Mouse (Mus musculus) MEL (cell line): ENCODE measurements around the gene Milr1. TPM values are rescaled to one million over a fixed set of nuclear protein-coding genes. Genes with fewer than 3 reads are reported as not detected.

Experiments used
- DNase-seq: peaks from one replicate; pipeline ENCODE4 v3.0.0; 2011; ENCODE audit warnings: low read depth, low spot score
- H3K27ac ChIP-seq: 2 replicates; pipeline ENCODE4 v1.5.1; 2012; ENCODE audit warnings: low read depth, mild to moderate bottlenecking, control low read depth, low read length, moderate library complexity; ENCODE audit not compliant: control insufficient read depth
- H3K27me3 ChIP-seq, 2 experiments: fragments of 150-350 bp in 1 of 2; sonication (generic) in 1 of 2; 2 replicates each; pipeline ENCODE4 v1.6.1; 2012; ENCODE audit warnings: low read length in 2 of 2, mild to moderate bottlenecking in 2 of 2, improper control_type of control experiment in 1 of 2, moderate library complexity in 1 of 2; ENCODE audit not compliant: insufficient read depth in 2 of 2, control insufficient read depth in 1 of 2
- H3K36me3 ChIP-seq, 2 experiments: 2 replicates each; pipeline ENCODE4 v1.6.1; 2012 to 2014; ENCODE audit warnings: low read length in 2 of 2, improper control_type of control experiment in 1 of 2, inconsistent platforms in 1 of 2, mild to moderate bottlenecking in 1 of 2; ENCODE audit not compliant: insufficient read depth in 2 of 2, control insufficient read depth in 1 of 2
- H3K4me1 ChIP-seq, 2 experiments: fragments of 150-350 bp in 1 of 2; sonication (generic) in 1 of 2; 2 replicates each; pipeline ENCODE4 v1.6.1; 2012; ENCODE audit warnings: low read length in 2 of 2, improper control_type of control experiment in 1 of 2, mild to moderate bottlenecking in 1 of 2; ENCODE audit not compliant: insufficient read depth in 2 of 2, control insufficient read depth in 1 of 2
- H3K4me3 ChIP-seq, 2 experiments: fragments of 150-350 bp in 1 of 2; sonication (generic) in 1 of 2; 2 replicates each; pipeline ENCODE4 v1.5.1; 2012; ENCODE audit warnings: low read depth in 2 of 2, low read length in 2 of 2, mild to moderate bottlenecking in 2 of 2, moderate library complexity in 2 of 2, control low read depth in 1 of 2, improper control_type of control experiment in 1 of 2; ENCODE audit not compliant: control insufficient read depth in 1 of 2, insufficient read depth in 1 of 2
- H3K79me2 ChIP-seq: 2 replicates; pipeline ENCODE4 v1.6.1; 2012; ENCODE audit warnings: mild to moderate bottlenecking, low read length, moderate library complexity; ENCODE audit not compliant: control insufficient read depth, poor library complexity, insufficient read depth
- H3K9ac ChIP-seq: 2 replicates; pipeline ENCODE4 v1.6.1; 2012; ENCODE audit warnings: low read depth, mild to moderate bottlenecking, control low read depth, low read length, moderate library complexity; ENCODE audit not compliant: control insufficient read depth, poor library complexity, severe bottlenecking
- H3K9me3 ChIP-seq: fragments of 150-350 bp; sonication (generic); replicated peaks from 2 replicates; pipeline ENCODE4 v1.6.1; 2012; ENCODE audit warnings: mild to moderate bottlenecking, low read length, improper control_type of control experiment, moderate library complexity; ENCODE audit not compliant: insufficient read depth
- BHLHE40 ChIP-seq: IDR thresholded peaks from 2 replicates; pipeline ENCODE4 v1.6.1; 2012; ENCODE audit warnings: low read depth, mild to moderate bottlenecking, inconsistent platforms, low read length, improper control_type of control experiment, borderline replicate concordance
- CHD2 ChIP-seq: IDR thresholded peaks from 2 replicates; pipeline ENCODE4 v1.6.1; 2011; ENCODE audit warnings: low read length, improper control_type of control experiment
- CTCF ChIP-seq, 3 experiments: IDR thresholded peaks in 2 of 3; conservative IDR thresholded peaks in 1 of 3; 2 replicates each; pipeline ENCODE4 v1.5.1; 2011 to 2012; ENCODE audit warnings: low read length in 3 of 3, low read depth in 2 of 3, mild to moderate bottlenecking in 2 of 3, improper control_type of control experiment in 1 of 3, inconsistent platforms in 1 of 3, mixed read lengths in 1 of 3, moderate library complexity in 1 of 3; ENCODE audit not compliant: control insufficient read depth in 1 of 3, insufficient read depth in 1 of 3, poor library complexity in 1 of 3, severe bottlenecking in 1 of 3
- E2F4 ChIP-seq: IDR thresholded peaks from 2 replicates; pipeline ENCODE4 v1.6.1; 2011; ENCODE audit warnings: low read depth, low read length, improper control_type of control experiment, borderline replicate concordance
- EP300 ChIP-seq, 2 experiments: IDR thresholded peaks; 2 replicates each; pipeline ENCODE4 v1.6.1; 2011; ENCODE audit warnings: improper control_type of control experiment in 2 of 2, low read length in 2 of 2, low read depth in 1 of 2, mild to moderate bottlenecking in 1 of 2
- ETS1 ChIP-seq: IDR thresholded peaks from 2 replicates; pipeline ENCODE4 v1.6.1; 2012; ENCODE audit warnings: low read depth, mild to moderate bottlenecking, inconsistent platforms, low read length, improper control_type of control experiment, moderate library complexity
- GATA1 ChIP-seq: IDR thresholded peaks from 2 replicates; pipeline ENCODE4 v1.6.1; 2011; ENCODE audit warnings: low read depth, low read length, improper control_type of control experiment
- JUND ChIP-seq: IDR thresholded peaks from 2 replicates; pipeline ENCODE4 v1.6.1; 2011; ENCODE audit warnings: low read depth, mild to moderate bottlenecking, improper control_type of control experiment, low read length
- KAT2A ChIP-seq: conservative IDR thresholded peaks from 2 replicates; pipeline ENCODE4 v1.6.1; 2012; ENCODE audit warnings: low read depth, low read length, improper control_type of control experiment, inconsistent platforms
- MAX ChIP-seq: IDR thresholded peaks from 2 replicates; pipeline ENCODE4 v1.6.1; 2011; ENCODE audit warnings: low read length, improper control_type of control experiment
- MAZ ChIP-seq: IDR thresholded peaks from 2 replicates; pipeline ENCODE4 v1.6.1; 2012; ENCODE audit warnings: low read depth, mild to moderate bottlenecking, inconsistent platforms, low read length, improper control_type of control experiment
- MEF2A ChIP-seq: IDR thresholded peaks from 2 replicates; pipeline ENCODE4 v1.6.1; 2014; ENCODE audit warnings: low read depth, mild to moderate bottlenecking, inconsistent platforms, low read length, improper control_type of control experiment; ENCODE audit not compliant: poor library complexity, insufficient replicate concordance, severe bottlenecking; ENCODE audit errors: extremely low read depth
- MYC ChIP-seq: IDR thresholded peaks from 2 replicates; pipeline ENCODE4 v1.6.1; 2011; ENCODE audit warnings: low read depth, mild to moderate bottlenecking, low read length, improper control_type of control experiment, moderate library complexity
- NELFE ChIP-seq: IDR thresholded peaks from 2 replicates; pipeline ENCODE4 v1.6.1; 2011; ENCODE audit warnings: low read depth, low read length, improper control_type of control experiment
- NRF1 ChIP-seq: IDR thresholded peaks from 2 replicates; pipeline ENCODE4 v1.6.1; 2014; ENCODE audit warnings: low read depth, mild to moderate bottlenecking, inconsistent platforms, low read length, improper control_type of control experiment, moderate library complexity; ENCODE audit not compliant: poor library complexity, insufficient read depth, severe bottlenecking
- POLR2A ChIP-seq, 2 experiments: IDR thresholded peaks; 2 replicates each; pipeline ENCODE4 v1.6.1; 2011 to 2012; ENCODE audit warnings: low read length in 2 of 2, mild to moderate bottlenecking in 2 of 2, control low read depth in 1 of 2, improper control_type of control experiment in 1 of 2, low read depth in 1 of 2, moderate library complexity in 1 of 2; ENCODE audit not compliant: control insufficient read depth in 1 of 2, insufficient read depth in 1 of 2, poor library complexity in 1 of 2
- POLR2AphosphoS2 ChIP-seq: IDR thresholded peaks from 2 replicates; pipeline ENCODE4 v1.6.1; 2011; ENCODE audit warnings: low read length, improper control_type of control experiment
- POLR2AphosphoS5 ChIP-seq: IDR thresholded peaks from 2 replicates; pipeline ENCODE4 v1.6.1; 2012; ENCODE audit warnings: low read depth, borderline replicate concordance, mild to moderate bottlenecking, inconsistent platforms, low read length, moderate library complexity, mixed read lengths
- RCOR1 ChIP-seq: IDR thresholded peaks from 2 replicates; pipeline ENCODE4 v1.6.1; 2012; ENCODE audit warnings: low read depth, mild to moderate bottlenecking, inconsistent platforms, low read length, improper control_type of control experiment
- SIN3A ChIP-seq: IDR thresholded peaks from 2 replicates; pipeline ENCODE4 v1.6.1; 2012; ENCODE audit warnings: low read length, improper control_type of control experiment, inconsistent platforms
- SMC3 ChIP-seq: IDR thresholded peaks from 2 replicates; pipeline ENCODE4 v1.6.1; 2011; ENCODE audit warnings: low read depth, low read length, improper control_type of control experiment
- TBP ChIP-seq: IDR thresholded peaks from 2 replicates; pipeline ENCODE4 v1.8.0; 2011; ENCODE audit warnings: low read depth, low read length, improper control_type of control experiment
- TCF12 ChIP-seq: IDR thresholded peaks from 2 replicates; pipeline ENCODE4 v1.6.1; 2014; ENCODE audit warnings: low read depth, mild to moderate bottlenecking, inconsistent platforms, low read length, improper control_type of control experiment, moderate library complexity
- USF1 ChIP-seq: IDR thresholded peaks from 2 replicates; pipeline ENCODE4 v1.6.1; 2014; ENCODE audit warnings: low read depth, mild to moderate bottlenecking, inconsistent platforms, low read length, improper control_type of control experiment, moderate library complexity
- USF2 ChIP-seq, 2 experiments: IDR thresholded peaks; 2 replicates each; pipeline ENCODE4 v1.6.1; 2011 to 2012; ENCODE audit warnings: improper control_type of control experiment in 2 of 2, low read length in 2 of 2, borderline replicate concordance in 1 of 2, inconsistent platforms in 1 of 2, low read depth in 1 of 2, mild to moderate bottlenecking in 1 of 2; ENCODE audit not compliant: insufficient read depth in 1 of 2
- ZC3H11A ChIP-seq: IDR thresholded peaks from 2 replicates; pipeline ENCODE4 v1.6.1; 2012; ENCODE audit warnings: low read depth, mild to moderate bottlenecking, inconsistent platforms, low read length, improper control_type of control experiment
- ZMIZ1 ChIP-seq: IDR thresholded peaks from 2 replicates; pipeline ENCODE4 v1.6.1; 2012; ENCODE audit warnings: low read depth, mild to moderate bottlenecking, inconsistent platforms, low read length, improper control_type of control experiment, moderate library complexity
- polyA plus RNA-seq, 2 experiments: library from polyadenylated mRNA; stranded (reverse) in 1 of 2; unstranded in 1 of 2; fragments of >175 nt in 1 of 2; fragments of >200 nt in 1 of 2; gene quantifications; 2 replicates each; pipeline versions ENCODE4 v1.2.1 to v1.2.4; 2012; ENCODE audit warnings: low replicate concordance in 2 of 2, low read depth in 1 of 2; ENCODE audit not compliant: insufficient read length in 2 of 2, insufficient read depth in 1 of 2, missing spikeins in 1 of 2
- total RNA-seq: library from RNA; depleted of rRNA; stranded (reverse); fragments of 300-350 nt; gene quantifications from 2 replicates; pipeline ENCODE4 v1.2.3, GENCODE M21; 2012

The Milr1 gene
- total and polyA plus RNA-seq, 3 experiments, result 0.26 TPM; not detected in 2

- Histone ChIP-seq H3K36me3 (no peaks in the 10 kb centered on the region), H3K27ac (no peak overlapping the region), H3K4me3 (no peak overlapping the region), H3K9ac (no peak overlapping the region), H3K79me2 (no peaks in the 10 kb centered on the region), H3K4me1 (no peaks in the 10 kb centered on the region), H3K9me3 (no peaks in the 10 kb centered on the region), H3K27me3 (peaks cover 1 to 7% of the 10 kb centered on the region in 2 experiments; a peak in 3 of 4 replicates)
- TF ChIP-seq CTCF (IDR thresholded peaks at IDR 0.05 in 2 of 3, conservative IDR thresholded peaks at IDR 0.05 in 1 of 3; ENCODE audit: control insufficient read depth in 1 of 3, insufficient read depth in 1 of 3, low read depth in 2 of 3, low read length in 3 of 3, poor library complexity in 1 of 3, severe bottlenecking in 1 of 3) (no peak), BHLHE40 (no peak), GATA1 (no peak), MYC (no peak), USF2 (IDR thresholded peaks at IDR 0.05; ENCODE audit: borderline replicate concordance in 1 of 2, insufficient read depth in 1 of 2, low read depth in 1 of 2, low read length in 2 of 2) (no peak), SMC3 (no peak), CHD2 (no peak), RCOR1 (no peak), MEF2A (no peak), MAZ (no peak), KAT2A (no peak), SIN3A (no peak), TCF12 (no peak), MAX (no peak), POLR2AphosphoS2 (no peak), USF1 (no peak), ZMIZ1 (no peak), EP300 (IDR thresholded peaks at IDR 0.05; ENCODE audit: low read depth in 1 of 2, low read length in 2 of 2) (no peak)
- DNase-seq, result no peak
Observed at GRCm38 (mm10) chr11:106709227-106709985, 41.6 kb upstream of the Milr1 start.

GRCm38 (mm10) chr11:106710789-106711188, 40.2 kb upstream of the Milr1 start:
- no peak overlapping the region for H3K4me3 ChIP-seq
- peaks cover 1 to 14% of the 10 kb centered on the region in 2 experiments for H3K27me3 ChIP-seq
- no peaks in the 10 kb centered on the region for H3K79me2 ChIP-seq
- no peak for DNase-seq
- TF ChIP-seq GATA1, result no peak
- TF ChIP-seq MAX, result no peak
- no peak for TF ChIP-seq ZC3H11A
- no peak for TF ChIP-seq TBP
- TF ChIP-seq POLR2A (IDR thresholded peaks at IDR 0.05; ENCODE audit: control insufficient read depth in 1 of 2, insufficient read depth in 1 of 2, low read depth in 1 of 2, low read length in 2 of 2, poor library complexity in 1 of 2), result no peak
- TF ChIP-seq E2F4, result no peak
- TF ChIP-seq USF1, result no peak
- TF ChIP-seq NRF1, result no peak
- no peak for TF ChIP-seq SIN3A
- TF ChIP-seq POLR2AphosphoS5, result no peak
- TF ChIP-seq POLR2AphosphoS2, result no peak
- TF ChIP-seq JUND, result no peak
- no peak for TF ChIP-seq BHLHE40
- no peak for TF ChIP-seq NELFE
- TF ChIP-seq ETS1, result no peak
- no peaks in the 10 kb centered on the region for H3K36me3 ChIP-seq
- H3K4me1 ChIP-seq, result no peaks in the 10 kb centered on the region
- no peak overlapping the region for H3K27ac ChIP-seq
- H3K9ac ChIP-seq, result no peak overlapping the region
- H3K9me3 ChIP-seq, result no peaks in the 10 kb centered on the region
